Mouse (Mus musculus): Measurements from ENCODE around the gene Chic2. TPM values are rescaled to one million over a fixed set of nuclear protein-coding genes. Genes with fewer than 3 reads are reported as not detected.

Gene Chic2
- total RNA-seq, 2 experiments from 2014 or later = 29.2 to 31.2 TPM

Other genes starting within 250 kb of the Chic2 start
- gene Gsx2, start 30.8 kb upstream of the Chic2 start, total RNA-seq (2021) = not detected
- gene Pdgfra, start 107.5 kb upstream of the Chic2 start, total RNA-seq (2021) = 10 to 100 TPM; 72.4 to 77.3 TPM

Measured in gastrocnemius, postnatal 4 days (tissue).